Mouse (Mus musculus): Measurements from ENCODE around the gene Nt5c2. TPM values are rescaled to one million over a fixed set of nuclear protein-coding genes. Genes with fewer than 3 reads are reported as not detected.

Nt5c2 gene
- polyA plus RNA-seq, 1 experiment from 2014 or later: 93.2 TPM

DNA sequence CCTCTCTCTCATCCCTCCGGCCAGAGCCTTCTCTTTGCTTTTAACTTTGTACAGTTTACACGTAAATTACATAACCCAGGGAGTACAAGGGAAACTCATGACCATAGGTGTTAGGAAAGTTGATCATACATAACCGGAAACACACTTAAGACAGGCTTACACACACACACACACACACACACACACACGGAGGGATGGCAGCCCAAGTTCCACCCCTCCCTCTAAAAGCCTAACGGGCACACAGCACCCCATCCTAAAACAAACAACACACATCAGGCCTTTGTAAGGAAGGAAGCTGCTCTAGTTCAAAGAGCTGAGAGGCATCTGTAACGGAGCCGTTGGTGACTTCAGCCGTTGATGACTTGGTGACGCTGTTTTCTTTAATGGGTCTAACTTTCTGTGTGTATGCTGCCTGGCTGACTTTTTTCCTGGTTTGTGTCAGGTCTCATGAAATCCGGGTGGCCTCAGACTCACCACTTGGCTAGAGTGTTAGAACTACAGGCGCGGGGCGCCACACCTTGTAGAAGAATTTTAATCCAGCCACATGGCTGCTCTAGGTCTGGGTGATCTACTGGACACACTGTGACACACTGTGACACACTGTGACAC, 44.7 kb downstream of the Nt5c2 start:
- Histone ChIP-seq H3K4me3 (no peak overlapping the region), H3K27me3 (no peaks in the 10 kb centered on the region), H3K9me3 (no peaks in the 10 kb centered on the region), H3K27ac (peak overlapping the region; percentile 94), H3K36me3 (no peaks in the 10 kb centered on the region), H3K4me1 (replicated peaks) (peaks cover 28% of the 10 kb centered on the region), H3K4me2 (no peak overlapping the region), H3K9ac (no peak overlapping the region)
- 67% methylated on average over 13 of the region's 13 CpGs for WGBS
- no peak for ATAC-seq (ENCODE audit: low FRiP score)

DNA sequence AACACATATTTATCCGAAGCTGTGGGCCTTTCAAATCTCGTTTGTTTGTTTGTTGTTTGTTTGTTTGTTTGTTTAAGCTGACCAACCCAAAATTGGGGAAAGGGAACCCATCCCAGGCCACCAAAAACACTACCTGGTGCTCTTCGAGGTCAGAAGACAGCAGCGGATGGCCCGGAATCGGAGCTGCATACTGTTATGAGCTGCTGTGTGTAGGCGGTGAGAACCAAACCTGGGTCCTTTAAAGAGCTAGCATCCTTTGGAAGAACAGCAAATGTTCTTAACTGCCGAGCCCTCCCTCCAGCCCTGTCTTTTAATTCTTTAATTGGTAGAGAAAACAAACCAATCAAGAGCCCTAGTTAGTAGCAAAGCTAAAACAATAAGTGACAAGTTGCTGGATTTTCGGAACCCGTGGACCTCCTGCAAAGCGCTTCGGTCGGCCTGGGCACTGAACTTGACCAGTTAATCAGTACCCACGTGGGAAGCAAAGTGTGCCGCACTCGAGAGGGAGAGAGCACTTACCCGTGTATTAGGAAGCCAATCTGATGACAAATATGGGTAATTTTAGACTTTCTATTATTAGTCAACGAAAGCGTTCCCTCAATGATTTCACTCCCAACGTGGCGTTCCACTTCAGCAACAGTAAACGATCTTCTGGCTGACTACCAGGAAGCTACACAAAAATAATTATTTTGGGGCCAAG, 45.5 kb downstream of the Nt5c2 start:
- no peaks in the 10 kb centered on the region for H3K36me3 ChIP-seq
- peaks cover 28% of the 10 kb centered on the region for H3K4me1 ChIP-seq (replicated peaks)
- H3K4me2 ChIP-seq: no peak overlapping the region
- no peak for ATAC-seq (ENCODE audit: low FRiP score)
- no peaks in the 10 kb centered on the region for H3K9me3 ChIP-seq
- no peaks in the 10 kb centered on the region for H3K27me3 ChIP-seq
- H3K27ac ChIP-seq: no peak overlapping the region
- H3K9ac ChIP-seq: no peak overlapping the region
- WGBS: 84% methylated on average over 22 of the region's 22 CpGs
- H3K4me3 ChIP-seq: no peak overlapping the region

DNA sequence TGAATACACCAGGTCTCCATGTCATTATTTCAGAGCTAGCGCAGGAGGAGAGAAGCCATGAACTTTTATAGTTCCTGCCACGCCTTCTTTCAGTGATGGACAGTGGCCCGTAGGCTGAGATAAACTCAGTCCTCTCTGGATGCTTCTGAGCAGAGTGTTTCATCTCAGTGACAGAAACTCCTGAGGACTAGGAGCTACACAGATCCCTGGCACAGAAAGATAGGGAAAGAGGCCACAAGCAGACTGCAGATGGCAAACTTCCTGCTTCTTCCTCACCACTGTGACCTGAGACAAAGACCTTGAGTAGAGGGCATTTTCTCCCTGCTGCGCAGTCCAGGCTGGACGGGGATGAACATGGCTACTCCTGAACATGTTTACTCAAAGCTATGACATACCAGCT, 46.1 kb downstream of the Nt5c2 start:
- no peak overlapping the region for H3K4me3 ChIP-seq
- H3K4me2 ChIP-seq: no peak overlapping the region
- 94% methylated on average over 5 of the region's 5 CpGs for WGBS
- H3K27me3 ChIP-seq: no peaks in the 10 kb centered on the region
- H3K9ac ChIP-seq: no peak overlapping the region
- no peak overlapping the region for H3K27ac ChIP-seq
- no peak for ATAC-seq (ENCODE audit: low FRiP score)
- peaks cover 28% of the 10 kb centered on the region for H3K4me1 ChIP-seq (replicated peaks)
- no peaks in the 10 kb centered on the region for H3K9me3 ChIP-seq
- H3K36me3 ChIP-seq: no peaks in the 10 kb centered on the region

DNA sequence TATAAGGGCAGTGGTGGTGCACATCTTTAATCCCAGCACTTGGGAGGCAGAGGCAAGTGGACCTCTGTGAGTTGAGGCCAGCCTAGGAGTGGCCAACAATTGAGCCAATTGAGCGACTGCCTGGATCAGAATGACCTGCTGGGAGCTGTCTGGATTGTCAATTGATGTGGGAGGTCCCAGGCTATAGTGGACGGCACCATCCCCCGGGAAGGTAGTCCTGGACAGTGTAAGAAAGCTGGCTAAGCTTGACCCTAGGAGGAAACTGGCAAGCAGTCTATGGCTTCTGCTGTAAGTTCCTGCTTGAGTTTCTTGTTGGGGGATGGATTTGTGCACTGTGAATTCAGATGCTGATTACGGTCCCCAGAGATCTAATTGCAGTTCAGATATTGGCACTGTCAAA, 47.1 kb downstream of the Nt5c2 start:
- Histone ChIP-seq H3K36me3 (no peaks in the 10 kb centered on the region), H3K27me3 (no peaks in the 10 kb centered on the region), H3K27ac (no peak overlapping the region), H3K9me3 (no peaks in the 10 kb centered on the region), H3K9ac (no peak overlapping the region), H3K4me3 (no peak overlapping the region), H3K4me2 (no peak overlapping the region), H3K4me1 (replicated peaks) (peaks cover 28% of the 10 kb centered on the region)
- WGBS: 34% methylated on average over 4 of the region's 4 CpGs
- ATAC-seq (ENCODE audit: low FRiP score): no peak

DNA sequence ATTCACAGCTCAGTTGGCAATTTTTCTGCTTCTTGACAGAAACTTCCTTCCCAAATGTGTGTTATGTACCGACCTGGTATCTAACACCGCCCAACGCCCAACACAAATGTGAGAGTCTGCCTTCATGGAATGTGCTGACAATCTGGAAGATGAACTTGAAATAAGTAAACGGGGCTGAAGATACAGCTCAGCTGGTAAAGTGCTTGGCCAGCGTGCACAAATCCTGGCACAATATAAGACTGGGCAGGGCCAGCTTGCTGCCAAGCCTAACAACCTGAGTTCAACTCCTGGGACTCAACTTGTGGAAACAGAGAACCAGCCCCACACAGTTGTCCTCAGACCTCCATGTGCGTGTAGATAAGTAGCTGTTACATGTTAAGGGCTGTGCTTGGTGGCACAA, 48.6 kb downstream of the Nt5c2 start:
- Histone ChIP-seq H3K27ac (no peak overlapping the region), H3K4me2 (no peak overlapping the region), H3K9me3 (no peaks in the 10 kb centered on the region), H3K4me1 (replicated peaks) (peaks cover 19% of the 10 kb centered on the region), H3K36me3 (no peaks in the 10 kb centered on the region), H3K4me3 (no peak overlapping the region), H3K9ac (no peak overlapping the region), H3K27me3 (no peaks in the 10 kb centered on the region)
- no peak for ATAC-seq (ENCODE audit: low FRiP score)
- WGBS: 96% methylated on average over 6 of the region's 6 CpGs

DNA sequence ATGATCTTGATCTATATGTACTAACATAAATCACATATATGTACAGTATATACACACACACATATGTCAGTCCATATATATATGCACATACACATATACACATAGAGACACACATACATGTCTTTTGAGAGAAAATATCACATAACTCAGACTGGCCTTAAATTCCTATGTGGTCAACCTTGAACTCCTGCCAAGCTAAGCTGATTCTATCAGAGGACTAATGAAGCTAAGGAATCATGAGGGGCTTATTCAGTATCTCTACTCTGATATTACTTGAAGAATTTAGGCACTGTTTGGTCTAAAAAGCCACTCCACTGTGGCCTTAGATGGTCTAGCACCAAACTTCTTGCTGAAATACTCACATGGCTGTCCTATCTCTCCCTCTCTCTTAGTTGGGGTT, 49.5 kb downstream of the Nt5c2 start:
- Histone ChIP-seq H3K27ac (no peak overlapping the region), H3K4me2 (no peak overlapping the region), H3K27me3 (no peaks in the 10 kb centered on the region), H3K4me3 (no peak overlapping the region), H3K4me1 (replicated peaks) (peaks cover 17% of the 10 kb centered on the region), H3K36me3 (no peaks in the 10 kb centered on the region), H3K9me3 (no peaks in the 10 kb centered on the region), H3K9ac (no peak overlapping the region)
- ATAC-seq (ENCODE audit: low FRiP score): no peak

DNA sequence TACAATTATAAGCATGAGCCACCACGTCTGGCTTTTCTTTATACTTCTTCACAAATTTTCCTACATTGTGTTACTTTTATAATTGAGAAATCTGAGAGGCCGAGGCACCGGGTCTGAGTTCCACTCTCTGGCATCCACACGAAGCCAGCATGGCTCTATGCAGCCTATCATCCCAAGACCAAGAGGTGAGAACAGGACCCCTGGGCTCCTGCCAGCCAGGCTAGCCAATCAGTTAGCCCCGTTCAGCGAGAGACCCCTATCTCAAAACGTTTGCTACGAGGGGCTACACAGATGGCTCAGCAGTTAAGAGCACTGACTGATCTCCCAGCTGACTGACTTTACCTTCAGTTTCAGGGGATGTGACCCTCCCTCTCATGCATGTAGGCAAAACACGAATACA, 50.6 kb downstream of the Nt5c2 start:
- no peak overlapping the region for H3K4me3 ChIP-seq
- ATAC-seq (ENCODE audit: low FRiP score): no peak
- no peaks in the 10 kb centered on the region for H3K36me3 ChIP-seq
- no peak overlapping the region for H3K27ac ChIP-seq
- peaks cover 23% of the 10 kb centered on the region for H3K4me1 ChIP-seq (replicated peaks)
- H3K9ac ChIP-seq: no peak overlapping the region
- no peaks in the 10 kb centered on the region for H3K9me3 ChIP-seq
- no peaks in the 10 kb centered on the region for H3K27me3 ChIP-seq
- no peak overlapping the region for H3K4me2 ChIP-seq
- 74% methylated on average over 9 of the region's 9 CpGs for WGBS

DNA sequence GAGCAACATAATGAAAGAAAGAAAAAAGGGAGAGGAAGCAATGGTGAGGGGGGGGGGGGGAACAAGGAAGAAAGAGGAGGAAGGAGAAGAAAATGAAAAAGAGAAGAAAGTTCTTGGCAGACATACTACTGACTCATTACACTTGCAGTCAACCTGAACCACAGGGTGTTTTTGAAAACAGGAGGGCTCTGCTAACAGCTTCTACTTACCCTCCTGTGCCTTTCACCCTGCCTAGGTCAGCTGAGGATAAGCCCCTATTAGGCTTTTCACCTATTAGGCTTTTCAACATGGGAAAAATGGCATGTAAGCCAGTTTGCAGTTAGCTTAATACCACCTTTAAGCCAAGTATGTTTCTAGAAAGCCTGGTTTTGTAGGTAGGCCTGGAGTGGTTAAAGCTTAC, 51.5 kb downstream of the Nt5c2 start:
- H3K9me3 ChIP-seq: no peaks in the 10 kb centered on the region
- no peaks in the 10 kb centered on the region for H3K27me3 ChIP-seq
- H3K36me3 ChIP-seq: no peaks in the 10 kb centered on the region
- no peak overlapping the region for H3K4me3 ChIP-seq
- H3K4me2 ChIP-seq: no peak overlapping the region
- H3K27ac ChIP-seq: no peak overlapping the region
- H3K9ac ChIP-seq: no peak overlapping the region
- no peak for ATAC-seq (ENCODE audit: low FRiP score)
- H3K4me1 ChIP-seq (replicated peaks): peaks cover 31% of the 10 kb centered on the region

DNA sequence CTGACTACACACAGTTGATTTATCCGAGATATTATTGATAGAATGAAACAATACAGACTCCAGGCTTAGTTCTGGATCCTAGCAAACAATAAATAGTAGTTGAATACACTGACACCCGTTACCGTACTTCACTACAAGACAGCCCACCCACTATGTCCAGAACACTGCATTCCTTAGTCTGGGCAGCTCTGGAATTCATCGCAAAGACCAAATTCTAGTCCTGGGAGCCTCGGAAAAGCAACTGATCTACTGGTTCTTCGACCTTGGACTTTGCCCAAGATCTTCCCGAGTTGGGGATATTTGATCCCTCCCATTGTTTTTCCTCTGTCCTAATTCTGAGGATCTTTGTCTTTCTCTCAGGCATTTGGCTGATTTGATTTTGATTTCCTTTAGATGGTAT, 52.1 kb downstream of the Nt5c2 start:
- Histone ChIP-seq H3K9ac (peak overlapping the region; percentile 93; the same call in 1 of the 2 replicates), H3K27me3 (no peaks in the 10 kb centered on the region), H3K4me1 (replicated peaks) (peaks cover 31% of the 10 kb centered on the region), H3K4me3 (peak overlapping the region; percentile 75), H3K9me3 (no peaks in the 10 kb centered on the region), H3K4me2 (peak overlapping the region; percentile 76), H3K36me3 (no peaks in the 10 kb centered on the region), H3K27ac (peak overlapping the region; percentile 99)
- WGBS: 28% methylated on average over 7 of the region's 7 CpGs
- ATAC-seq (ENCODE audit: low FRiP score): no peak

DNA sequence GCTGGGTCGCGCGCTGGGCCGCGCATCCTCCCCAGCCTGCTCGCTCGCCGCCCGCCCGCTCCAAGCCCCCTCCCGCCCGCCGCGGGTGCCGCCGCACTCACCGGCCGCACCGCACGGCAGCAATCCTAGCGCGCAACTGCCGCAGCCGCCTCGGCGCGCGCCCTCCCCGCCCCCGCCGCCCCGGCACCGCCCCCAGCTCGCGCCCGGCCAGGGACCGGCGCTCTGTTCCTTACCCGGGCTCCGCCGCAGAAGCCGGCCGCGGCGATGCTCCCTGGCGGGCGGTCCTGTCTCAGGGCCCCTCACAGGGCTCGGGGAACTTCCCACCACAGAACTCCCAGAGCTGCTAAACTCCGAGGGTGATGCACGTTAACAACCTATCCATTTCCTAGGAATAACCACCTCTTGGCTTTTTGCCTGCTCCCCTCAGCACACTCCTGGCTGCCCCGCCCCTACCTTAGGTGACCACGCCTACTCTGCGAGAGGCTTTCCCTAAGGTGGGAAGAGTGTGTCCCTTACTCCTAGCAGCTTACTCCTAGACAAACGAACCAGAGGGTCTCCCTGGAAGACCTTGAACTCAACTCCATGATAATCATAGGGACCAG, 52.7 kb downstream of the Nt5c2 start:
- H3K27ac ChIP-seq: peak overlapping the region; percentile 99
- no peaks in the 10 kb centered on the region for H3K9me3 ChIP-seq
- WGBS: 0% methylated on average over 16 of the region's 54 CpGs
- peak overlapping the region; percentile 93 for H3K9ac ChIP-seq
- ATAC-seq (ENCODE audit: low FRiP score): peak; percentile 92
- H3K4me2 ChIP-seq: peak overlapping the region; percentile 76
- peaks cover 35% of the 10 kb centered on the region for H3K4me1 ChIP-seq (replicated peaks)
- no peaks in the 10 kb centered on the region for H3K36me3 ChIP-seq
- H3K4me3 ChIP-seq: peak overlapping the region; percentile 75
- no peaks in the 10 kb centered on the region for H3K27me3 ChIP-seq

DNA sequence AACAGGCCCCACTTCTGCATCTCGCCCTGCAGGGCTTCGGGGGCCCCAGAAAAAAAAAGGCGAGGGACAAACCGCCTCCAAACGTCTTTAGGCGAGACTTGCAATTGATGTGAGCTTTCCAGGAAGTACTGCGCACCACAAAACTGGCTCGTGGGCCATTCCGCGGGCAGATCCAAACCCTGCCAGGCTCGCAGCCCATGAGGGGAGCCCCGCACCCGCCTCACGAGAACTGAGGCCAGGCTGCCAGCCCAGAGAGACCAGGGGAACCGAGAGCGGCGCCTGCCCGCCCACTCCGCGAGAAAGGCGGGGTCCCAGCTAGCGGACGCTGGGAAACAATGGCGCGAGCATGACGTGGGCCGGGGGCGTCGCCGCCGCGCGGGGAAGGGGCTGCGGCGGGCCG, 53.3 kb downstream of the Nt5c2 start:
- H3K4me1 ChIP-seq (replicated peaks): peaks cover 35% of the 10 kb centered on the region
- H3K27me3 ChIP-seq: no peaks in the 10 kb centered on the region
- no peaks in the 10 kb centered on the region for H3K9me3 ChIP-seq
- H3K27ac ChIP-seq: peak overlapping the region; percentile 99
- H3K36me3 ChIP-seq: no peaks in the 10 kb centered on the region
- H3K9ac ChIP-seq: peak overlapping the region; percentile 93
- 0% methylated on average over 25 of the region's 36 CpGs for WGBS
- peak overlapping the region; percentile 76 for H3K4me2 ChIP-seq
- H3K4me3 ChIP-seq: peak overlapping the region; percentile 75
- ATAC-seq (ENCODE audit: low FRiP score): peak; percentile 94

DNA sequence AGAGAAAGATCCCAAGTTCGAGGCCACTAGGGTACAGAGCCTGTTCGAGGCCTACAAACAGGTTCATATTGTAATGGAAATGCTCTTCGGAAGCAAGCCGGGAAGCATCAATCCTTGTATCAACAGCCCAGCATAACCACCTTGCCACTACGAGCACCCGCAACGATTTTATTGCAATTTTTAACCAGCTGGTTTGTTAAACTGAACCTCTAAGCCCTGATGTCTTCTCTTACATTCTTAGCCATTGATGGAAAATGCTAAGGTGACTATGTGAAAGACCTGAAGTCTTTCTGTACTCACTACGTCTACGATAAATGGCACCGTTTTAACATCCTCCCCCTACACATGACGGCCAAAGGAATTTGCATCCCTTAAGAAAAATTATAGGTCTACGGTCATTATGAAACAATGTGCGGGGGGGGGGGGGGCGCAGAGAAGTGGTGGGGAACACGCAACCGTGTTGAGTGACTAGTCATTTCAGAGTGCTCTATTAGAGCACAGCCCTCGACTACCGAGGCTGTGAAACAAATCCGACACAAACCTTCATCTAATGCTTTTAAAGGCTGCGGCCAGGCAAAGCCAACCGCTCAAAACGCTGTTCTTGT, 53.8 kb downstream of the Nt5c2 start:
- Histone ChIP-seq H3K27ac (peak overlapping the region; percentile 99), H3K4me3 (peak overlapping the region; percentile 75), H3K4me1 (replicated peaks) (peaks cover 35% of the 10 kb centered on the region), H3K27me3 (no peaks in the 10 kb centered on the region), H3K9me3 (no peaks in the 10 kb centered on the region), H3K36me3 (no peaks in the 10 kb centered on the region), H3K4me2 (peak overlapping the region; percentile 76), H3K9ac (peak overlapping the region; percentile 93)
- WGBS: 4% methylated on average over 22 of the region's 22 CpGs
- peak; percentile 8 for ATAC-seq (ENCODE audit: low FRiP score)
